In the genomic region with DNA sequence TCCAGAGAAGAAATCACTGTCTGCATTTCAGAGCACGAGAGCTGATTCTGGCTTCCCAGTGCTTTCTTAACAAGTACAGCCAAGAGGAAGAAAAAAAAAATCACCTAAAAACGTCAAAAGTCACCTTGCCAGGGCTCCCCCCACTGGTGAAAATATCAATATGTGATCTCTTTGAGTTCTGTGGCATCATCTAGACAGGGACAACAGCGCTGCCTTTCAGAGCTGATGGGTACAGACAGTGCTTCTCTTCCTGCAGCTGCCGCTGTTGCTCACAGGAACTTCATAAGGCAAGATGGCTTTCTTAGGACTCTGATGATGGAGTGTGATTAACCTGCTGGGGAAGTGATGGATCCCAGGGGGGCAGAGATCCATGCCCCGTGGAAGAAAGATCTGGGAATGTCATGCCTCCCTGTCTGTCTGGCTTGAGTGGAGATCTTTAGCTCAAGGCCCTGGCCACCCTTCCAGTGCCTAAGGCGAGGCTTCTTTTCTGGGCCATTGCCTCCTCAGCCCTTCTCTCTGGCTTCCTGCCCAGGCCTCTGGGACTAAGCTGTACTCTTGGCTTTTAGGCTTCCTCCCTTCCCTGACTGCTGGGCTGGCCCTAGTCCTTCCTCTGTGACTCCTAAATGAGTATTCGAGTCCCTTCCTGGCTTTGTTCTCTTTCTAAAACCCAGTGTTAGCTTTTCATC, we compare ENCODE assay signal across 7 mouse cellular contexts.
DNase-seq lines count a peak whose midpoint lies in the region; ATAC-seq lines count a peak whose summit lies in the region.

No protein-coding gene starts in this region.

- WGBS in kidney, embryonic 15.5 days: 42% methylated on average over 7 of the region's 7 CpGs

- H3K9ac ChIP-seq in kidney, embryonic 15.5 days: no peak overlapping the region

- no peak for ATAC-seq in kidney, embryonic 15.5 days (replicated peaks; ENCODE audit: low FRiP score)

- H3K4me1 ChIP-seq in kidney, embryonic 15.5 days: no peaks in the 10 kb centered on the region

- no peaks in the 10 kb centered on the region for H3K36me3 ChIP-seq in kidney, embryonic 15.5 days

- no peak overlapping the region for H3K27ac ChIP-seq in kidney, embryonic 15.5 days

- H3K4me2 ChIP-seq in kidney, embryonic 15.5 days: no peak overlapping the region

- H3K4me3 ChIP-seq in kidney, embryonic 15.5 days (replicated peaks): no peak overlapping the region

- H3K27me3 ChIP-seq in kidney, embryonic 15.5 days: no peaks in the 10 kb centered on the region

- DNase-seq in kidney, postnatal 10 days: peak; percentile 43
- peak; percentile 76 for DNase-seq in brain, adult 2 months (ENCODE audit: low read depth, low spot score)
- DNase-seq in cerebellum, adult 9-10 months: peak; percentile 22
- peak; percentile 55 for DNase-seq in lung, postnatal 14 days
- DNase-seq in thymus, adult 18-20 months: no peak
- DNase-seq in c-Kit-positive CD71-positive TER-119-positive erythroid progenitor cells, embryonic 14.5 days (ENCODE audit: low spot score): no peak

- H3K9me3 ChIP-seq in kidney, embryonic 15.5 days (replicated peaks): no peaks in the 10 kb centered on the region

Comparison
In these comparisons a context has a peak if more than half of its experiments do, and no peak if none do; other contexts are left out.
1. DNase-seq: peak in kidney, postnatal 10 days (single experiment), brain, adult 2 months (single experiment), cerebellum, adult 9-10 months (single experiment) and lung, postnatal 14 days (single experiment); none in thymus, adult 18-20 months (0 of 2) and c-Kit-positive CD71-positive TER-119-positive erythroid progenitor cells, embryonic 14.5 days (single experiment).